Mouse (Mus musculus): ENCODE results near the gene Dtd1. TPM values are rescaled to one million over a fixed set of nuclear protein-coding genes. Genes with fewer than 3 reads are reported as not detected.

Dtd1 gene
- total RNA-seq, 2 experiments from 2014 or later: 57.8 to 70.1 TPM

- DNase-seq (ENCODE audit: low spot score in 2 of 2): no peak
- intact Hi-C loops (cut with DNase I): loop anchor here (5.0 kb wide), 2 partner anchors 229 to 949 kb away; no protein-coding TSS in a partner anchor
Measured at GRCm38 (mm10) chr2:144637671-144638395, 38.1 kb downstream of the Dtd1 start.

GRCm38 (mm10) chr2:144638719-144639118 is 39.0 kb downstream of the Dtd1 start:
- intact Hi-C loops (cut with DNase I): loop anchor here (5.0 kb wide), 2 partner anchors 229 to 949 kb away; no protein-coding TSS in a partner anchor
- no peak for DNase-seq (ENCODE audit: low spot score in 2 of 2)

GRCm38 (mm10) chr2:144640101-144640500 is 40.4 kb downstream of the Dtd1 start:
- intact Hi-C loops (cut with DNase I): loop anchor here (10.0 kb wide), 1 partner anchor 525 kb away; the partner anchor contains the start of gene Slc24a3
- DNase-seq (ENCODE audit: low spot score in 2 of 2): no peak

DNA sequence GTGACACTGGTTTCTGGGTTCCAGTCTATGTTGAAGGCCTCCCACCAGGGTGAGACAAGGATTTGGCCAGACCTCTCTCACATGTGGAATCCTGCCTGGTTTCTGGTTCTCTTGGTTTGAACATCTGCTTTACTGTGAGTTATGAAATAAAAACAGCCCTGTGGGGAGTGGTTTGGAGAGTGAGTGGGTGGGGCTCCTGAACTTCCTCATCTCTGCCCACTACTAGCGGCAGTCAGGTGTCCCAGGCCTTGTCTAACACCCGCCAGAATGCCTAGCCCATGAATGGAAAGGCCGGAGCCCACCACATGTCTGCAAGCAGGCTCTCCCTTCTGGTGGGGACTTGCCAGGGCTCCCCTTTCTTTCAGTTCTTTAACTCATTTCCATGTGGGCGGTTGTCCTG is 42.3 kb downstream of the Dtd1 start:
- DNase-seq (ENCODE audit: low spot score in 2 of 2): no peak

GRCm38 (mm10) chr2:144646360-144646759 is 46.7 kb downstream of the Dtd1 start:
- DNase-seq (ENCODE audit: low spot score in 2 of 2): no peak
- intact Hi-C loops (cut with DNase I): loop anchor here (10.0 kb wide), 1 partner anchor 518 kb away; the partner anchor contains the start of gene Slc24a3

More for the DNA sequence above, 42.3 kb downstream of the Dtd1 start:
- intact Hi-C loops (cut with DNase I): loop anchor here (10.0 kb wide), 1 partner anchor 523 kb away; the partner anchor contains the start of gene Slc24a3

DNA sequence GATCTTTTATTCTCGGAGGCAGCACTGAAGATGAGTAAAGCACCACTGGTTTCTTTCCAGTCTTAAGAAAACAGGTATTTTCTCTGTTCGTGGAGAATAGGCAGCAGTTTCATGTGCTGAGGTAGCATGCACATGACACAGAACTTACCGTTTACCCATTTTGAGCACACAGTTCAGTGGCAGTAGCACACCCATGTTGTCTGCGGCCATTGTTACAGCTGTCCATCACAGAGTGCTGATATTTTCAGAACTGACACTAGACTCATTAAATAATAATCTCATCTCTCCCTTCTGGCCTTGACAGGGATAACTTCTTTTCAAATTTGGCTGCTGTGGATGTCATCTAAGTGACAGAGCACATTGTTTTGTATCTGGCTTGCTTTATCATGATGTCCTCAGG is 47.5 kb downstream of the Dtd1 start:
- intact Hi-C loops (cut with DNase I): loop anchor here (10.0 kb wide), 1 partner anchor 518 kb away; the partner anchor contains the start of gene Slc24a3
- DNase-seq (ENCODE audit: low spot score in 2 of 2): no peak

DNA sequence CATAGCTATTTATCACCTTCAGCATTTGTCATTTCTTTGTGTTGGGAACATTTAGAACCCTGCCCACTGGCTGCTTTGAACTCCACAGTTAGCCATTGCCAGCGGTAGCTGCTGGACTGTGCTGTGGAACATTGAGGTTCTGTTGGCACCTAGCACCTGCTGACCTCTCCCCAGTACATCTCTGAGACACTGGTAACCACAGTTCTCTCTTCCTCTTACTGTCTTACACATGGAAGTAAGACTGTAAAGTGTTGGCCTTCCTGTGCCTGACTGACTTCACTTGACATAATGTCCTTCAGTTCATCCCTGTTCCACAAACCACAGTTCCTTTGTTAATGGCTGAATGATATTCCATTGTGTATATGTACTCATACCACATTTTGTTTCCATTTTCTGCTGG is 50.3 kb downstream of the Dtd1 start:
- no peak for DNase-seq (ENCODE audit: low spot score in 2 of 2)
- intact Hi-C loops (cut with DNase I): loop anchor here (10.0 kb wide), 1 partner anchor 515 kb away; the partner anchor contains the start of gene Slc24a3

GRCm38 (mm10) chr2:144652841-144653240 is 53.1 kb downstream of the Dtd1 start:
- intact Hi-C loops (cut with DNase I): no loop called here
- DNase-seq (ENCODE audit: low spot score in 2 of 2): no peak

DNA sequence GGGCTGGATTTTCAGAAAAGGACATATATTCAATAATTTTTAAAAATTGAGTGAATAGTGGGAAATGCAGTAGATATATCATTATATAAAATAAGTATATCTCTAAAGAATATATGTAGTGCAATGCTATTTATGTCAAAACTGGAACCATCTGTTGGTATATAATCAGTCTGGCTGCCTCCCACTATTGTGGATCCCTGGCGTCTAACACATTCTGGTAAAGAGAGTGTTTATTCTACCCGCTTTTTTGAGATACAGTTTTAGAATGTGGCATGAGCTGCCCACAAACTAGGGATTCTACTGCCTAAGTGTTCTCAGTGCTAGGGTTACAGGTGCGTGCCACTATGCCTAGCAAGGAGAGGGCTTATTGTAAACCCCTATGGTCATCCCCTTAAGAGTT is 55.6 kb downstream of the Dtd1 start:
- no peak for DNase-seq (ENCODE audit: low spot score in 2 of 2)
- intact Hi-C loops (cut with DNase I): no loop called here

GRCm38 (mm10) chr2:144668507-144668906 is 68.8 kb downstream of the Dtd1 start:
- no peak for DNase-seq (ENCODE audit: low spot score in 2 of 2)
- intact Hi-C loops (cut with DNase I): no loop called here

- DNase-seq (ENCODE audit: low spot score in 2 of 2): no peak
- intact Hi-C loops (cut with DNase I): no loop called here
Measured at GRCm38 (mm10) chr2:144670289-144670930, 70.7 kb downstream of the Dtd1 start.

GRCm38 (mm10) chr2:144672397-144672796 is 72.7 kb downstream of the Dtd1 start:
- intact Hi-C loops (cut with DNase I): no loop called here
- no peak for DNase-seq (ENCODE audit: low spot score in 2 of 2)

- intact Hi-C loops (cut with DNase I): no loop called here
- peak in 1 of 2 experiments; percentile 13 for DNase-seq (ENCODE audit: low spot score in 2 of 2)
Measured at GRCm38 (mm10) chr2:144676546-144677228, 77.0 kb downstream of the Dtd1 start.

GRCm38 (mm10) chr2:144677229-144677571 is 77.5 kb downstream of the Dtd1 start:
- intact Hi-C loops (cut with DNase I): no loop called here
- DNase-seq (ENCODE audit: low spot score in 2 of 2): no peak

DNA sequence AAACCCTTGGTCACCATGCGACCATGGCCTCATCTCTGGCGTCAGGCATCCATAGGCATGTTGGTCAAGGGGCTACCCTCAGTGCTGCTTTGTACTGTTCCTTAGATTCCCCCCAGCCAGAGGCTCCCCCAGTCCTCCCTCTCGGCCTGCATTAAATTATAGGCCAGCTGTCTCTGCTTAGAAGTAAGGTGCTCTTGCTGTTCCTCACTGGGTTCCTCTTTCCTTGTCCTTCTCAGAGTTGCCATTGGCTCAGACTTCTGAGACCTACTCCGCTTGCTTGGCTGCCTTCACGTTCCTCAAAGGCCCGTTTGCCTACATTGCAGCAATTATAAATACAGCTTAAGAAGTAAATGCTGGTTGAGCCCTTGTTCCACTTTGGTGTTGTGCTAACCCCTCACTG is 79.1 kb downstream of the Dtd1 start:
- no peak for DNase-seq (ENCODE audit: low spot score in 2 of 2)
- intact Hi-C loops (cut with DNase I): no loop called here

GRCm38 (mm10) chr2:144679394-144679793 is 79.7 kb downstream of the Dtd1 start:
- no peak for DNase-seq (ENCODE audit: low spot score in 2 of 2)
- intact Hi-C loops (cut with DNase I): no loop called here

GRCm38 (mm10) chr2:144692219-144692732 is 92.6 kb downstream of the Dtd1 start:
- no peak for DNase-seq (ENCODE audit: low spot score in 2 of 2)
- intact Hi-C loops (cut with DNase I): no loop called here

- no peak for DNase-seq (ENCODE audit: low spot score in 2 of 2)
- intact Hi-C loops (cut with DNase I): no loop called here
Measured at GRCm38 (mm10) chr2:144692777-144693176, 93.1 kb downstream of the Dtd1 start.

GRCm38 (mm10) chr2:144694923-144695322 is 95.2 kb downstream of the Dtd1 start:
- intact Hi-C loops (cut with DNase I): no loop called here
- no peak for DNase-seq (ENCODE audit: low spot score in 2 of 2)

GRCm38 (mm10) chr2:144698046-144698445 is 98.3 kb downstream of the Dtd1 start:
- intact Hi-C loops (cut with DNase I): no loop called here
- no peak for DNase-seq (ENCODE audit: low spot score in 2 of 2)
